Mouse (Mus musculus) heart, embryonic 12.5 days (tissue): Measurements from ENCODE around the gene Adck1. TPM values are rescaled to one million over a fixed set of nuclear protein-coding genes. Genes with fewer than 3 reads are reported as not detected.

ENCODE experiments used
- ATAC-seq: fragments of 200-750 bp; cut with Nextera tagmentation; 2 replicates; pipeline ENCODE4 v1.8.0; 2017; ENCODE audit warnings: moderate TSS enrichment, moderate library complexity; ENCODE audit not compliant: insufficient number of reproducible peaks, low FRiP score
- H3K27ac ChIP-seq: fragments of 300-500 bp; sonication (generic); 2 replicates; pipeline ENCODE4 v1.5.1; 2016; ENCODE audit warnings: mild to moderate bottlenecking, moderate library complexity; ENCODE audit not compliant: poor library complexity, severe bottlenecking
- H3K27me3 ChIP-seq: fragments of 300-500 bp; sonication (generic); replicated peaks from 2 replicates; pipeline ENCODE4 v1.6.1; 2016; ENCODE audit warnings: mild to moderate bottlenecking, moderate library complexity
- H3K36me3 ChIP-seq: fragments of 300-500 bp; sonication (generic); 2 replicates; pipeline ENCODE4 v1.6.1; 2016; ENCODE audit warnings: mild to moderate bottlenecking, moderate library complexity
- H3K4me1 ChIP-seq: fragments of 300-500 bp; sonication (generic); replicated peaks from 2 replicates; pipeline ENCODE4 v1.6.1; 2016; ENCODE audit warnings: mild to moderate bottlenecking
- H3K4me2 ChIP-seq: fragments of 300-500 bp; sonication (generic); 2 replicates; pipeline ENCODE4 v1.6.1; 2016; ENCODE audit warnings: mild to moderate bottlenecking, moderate library complexity
- H3K4me3 ChIP-seq: fragments of 300-500 bp; sonication (generic); 2 replicates; pipeline ENCODE4 v1.5.1; 2016; ENCODE audit warnings: mild to moderate bottlenecking
- H3K9ac ChIP-seq: fragments of 300-500 bp; sonication (generic); 2 replicates; pipeline ENCODE4 v1.6.1; 2016; ENCODE audit warnings: mild to moderate bottlenecking, moderate library complexity
- H3K9me3 ChIP-seq: fragments of 300-500 bp; sonication (generic); replicated peaks from 2 replicates; pipeline ENCODE4 v1.6.1; 2016; ENCODE audit warnings: mild to moderate bottlenecking, moderate library complexity
- WGBS: fragments of 180-500 bp; shearing (Covaris S2); methylation state at CpG from one replicate; pipeline ENCODE4 v1.1.7; 2016; 5-methylcytosine and 5-hydroxymethylcytosine counted together
- polyA plus RNA-seq: library from polyadenylated mRNA; unstranded; fragments of >200 nt; fragmentation: Nextera tagmentation; extraction: Ambion mirVana; gene quantifications from 2 replicates; pipeline ENCODE4 v1.2.1, GENCODE M21; 2016

Adck1 gene
- polyA plus RNA-seq, 1 experiment from 2014 or later, result 17.2 TPM

DNA sequence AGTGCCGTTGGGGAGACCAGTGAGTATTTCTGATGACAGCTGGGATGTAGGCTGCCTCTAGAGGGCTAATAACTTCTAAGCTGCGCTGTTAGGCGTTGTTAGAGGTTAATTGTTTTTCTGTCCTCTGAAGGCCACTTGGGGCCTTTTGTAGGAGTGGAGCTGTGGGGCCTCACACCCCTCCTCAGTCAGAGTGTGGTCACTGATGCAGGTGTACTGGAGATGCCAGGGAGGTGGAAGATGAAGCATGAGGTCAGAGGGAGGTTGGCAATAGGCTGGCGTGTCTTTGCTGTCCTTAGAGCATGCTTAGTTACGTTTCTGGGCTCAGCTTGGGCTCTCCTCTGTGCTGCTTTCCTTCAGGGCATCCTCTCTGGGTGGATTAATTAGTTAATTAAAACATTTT lies 11.7 kb downstream of the Adck1 start:
- H3K36me3 ChIP-seq, result peaks cover 13% of the 10 kb centered on the region
- H3K9me3 ChIP-seq, result no peaks in the 10 kb centered on the region
- WGBS, result 82% methylated on average over 5 of the region's 5 CpGs
- ATAC-seq, result no peak
- no peaks in the 10 kb centered on the region for H3K27me3 ChIP-seq
- H3K4me1 ChIP-seq, result 0 out of 2 replicates have a peak, but pooled peaks cover 3% of the 10 kb centered on the region
- no peak overlapping the region for H3K4me2 ChIP-seq
- no peak overlapping the region for H3K9ac ChIP-seq
- H3K27ac ChIP-seq, result no peak overlapping the region
- no peak overlapping the region for H3K4me3 ChIP-seq

DNA sequence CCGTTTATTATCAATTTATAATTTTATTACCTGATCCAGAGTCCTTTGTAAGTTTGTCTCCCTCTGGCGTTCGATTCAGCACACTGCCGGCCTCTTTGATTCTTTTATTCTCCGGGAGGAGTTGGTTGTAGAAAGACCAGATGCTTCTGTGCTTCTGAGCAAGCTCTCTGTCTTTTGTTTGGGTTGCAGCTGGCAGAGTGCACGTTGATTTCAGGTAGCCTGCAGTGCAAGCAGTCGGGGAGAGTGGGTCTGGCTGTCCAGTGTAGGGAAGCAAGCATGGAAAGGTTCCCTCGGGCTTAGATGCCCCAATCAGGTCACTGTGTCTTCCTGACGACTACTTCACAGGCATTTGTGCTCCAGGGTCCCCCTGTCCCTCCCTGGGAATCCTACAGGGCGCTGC lies 16.5 kb downstream of the Adck1 start:
- no peaks in the 10 kb centered on the region for H3K4me1 ChIP-seq
- no peaks in the 10 kb centered on the region for H3K9me3 ChIP-seq
- H3K27ac ChIP-seq, result no peak overlapping the region
- peaks cover 29% of the 10 kb centered on the region for H3K36me3 ChIP-seq
- ATAC-seq, result no peak
- H3K9ac ChIP-seq, result no peak overlapping the region
- 35% methylated on average over 10 of the region's 10 CpGs for WGBS
- H3K27me3 ChIP-seq, result no peaks in the 10 kb centered on the region
- H3K4me3 ChIP-seq, result no peak overlapping the region
- H3K4me2 ChIP-seq, result no peak overlapping the region

DNA sequence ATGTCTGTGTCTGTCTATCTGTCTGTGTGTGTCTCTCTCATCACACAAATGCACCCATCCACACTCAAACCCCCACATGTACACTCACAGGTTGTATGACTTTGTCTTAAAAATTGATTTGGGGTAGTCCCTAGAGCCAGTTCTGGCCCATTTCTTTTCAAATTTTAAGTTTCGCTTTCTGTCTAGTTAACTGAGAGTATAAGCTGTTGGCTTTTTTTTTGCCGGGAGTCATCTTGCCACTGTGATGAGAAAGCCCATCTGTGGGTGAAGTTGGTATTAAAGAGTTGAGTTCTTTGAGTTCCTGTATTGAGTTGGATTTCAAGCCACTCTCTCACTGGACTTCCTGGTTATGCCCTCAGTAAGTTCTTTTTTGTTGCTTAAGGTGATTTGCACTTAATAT lies 17.9 kb downstream of the Adck1 start:
- peaks cover 30% of the 10 kb centered on the region for H3K36me3 ChIP-seq
- H3K27ac ChIP-seq, result no peak overlapping the region
- no peaks in the 10 kb centered on the region for H3K4me1 ChIP-seq
- H3K4me3 ChIP-seq, result no peak overlapping the region
- no peak overlapping the region for H3K9ac ChIP-seq
- no peak overlapping the region for H3K4me2 ChIP-seq
- H3K9me3 ChIP-seq, result no peaks in the 10 kb centered on the region
- 90% methylated on average over 2 of the region's 2 CpGs for WGBS
- no peaks in the 10 kb centered on the region for H3K27me3 ChIP-seq
- no peak for ATAC-seq

DNA sequence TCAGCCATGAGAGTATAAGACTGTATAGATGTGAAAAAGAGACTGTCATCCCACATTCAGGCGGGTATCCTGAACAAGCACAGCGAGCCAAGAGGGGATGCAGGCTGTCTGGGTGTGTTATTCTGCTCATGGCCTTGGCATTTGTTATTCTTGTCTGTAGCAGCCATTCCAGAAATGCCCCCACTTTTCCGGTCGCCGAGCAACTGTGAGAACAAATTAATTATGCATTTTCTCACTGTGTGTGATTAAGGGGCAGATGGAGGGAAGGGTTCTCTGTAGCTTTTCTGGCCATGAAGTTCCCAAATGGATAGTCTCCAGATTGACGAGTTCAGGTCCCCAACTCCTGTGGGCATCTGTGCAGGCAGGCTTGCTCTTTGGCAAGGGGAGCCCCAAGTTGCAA lies 28.5 kb downstream of the Adck1 start:
- Histone ChIP-seq H3K4me1 (no peaks in the 10 kb centered on the region), H3K36me3 (0 out of 2 replicates have a peak, but pooled peaks cover 3% of the 10 kb centered on the region), H3K9ac (no peak overlapping the region), H3K4me3 (no peak overlapping the region), H3K4me2 (no peak overlapping the region), H3K27me3 (no peaks in the 10 kb centered on the region), H3K9me3 (no peaks in the 10 kb centered on the region), H3K27ac (no peak overlapping the region)
- ATAC-seq, result no peak
- WGBS, result 82% methylated on average over 6 of the region's 6 CpGs

DNA sequence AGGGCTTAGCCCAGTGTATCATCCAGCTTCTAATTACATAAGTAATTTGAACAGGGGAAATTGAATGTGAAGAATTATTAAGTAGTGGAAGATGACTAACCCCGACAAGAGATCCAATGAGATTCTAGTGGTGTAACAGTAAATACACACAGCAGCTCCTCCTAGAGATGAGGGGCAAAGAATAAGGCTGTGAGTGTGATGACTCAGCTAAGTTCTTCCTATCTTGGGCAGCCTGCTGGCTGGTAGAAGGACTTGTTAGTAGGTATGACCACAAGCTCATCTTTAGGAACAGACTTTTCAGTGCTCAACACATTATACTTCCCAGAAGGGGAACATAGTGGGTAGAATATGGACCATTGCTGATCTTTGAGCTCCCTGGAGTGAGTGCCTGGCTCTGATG lies 38.3 kb downstream of the Adck1 start:
- peaks cover 11% of the 10 kb centered on the region for H3K36me3 ChIP-seq

DNA sequence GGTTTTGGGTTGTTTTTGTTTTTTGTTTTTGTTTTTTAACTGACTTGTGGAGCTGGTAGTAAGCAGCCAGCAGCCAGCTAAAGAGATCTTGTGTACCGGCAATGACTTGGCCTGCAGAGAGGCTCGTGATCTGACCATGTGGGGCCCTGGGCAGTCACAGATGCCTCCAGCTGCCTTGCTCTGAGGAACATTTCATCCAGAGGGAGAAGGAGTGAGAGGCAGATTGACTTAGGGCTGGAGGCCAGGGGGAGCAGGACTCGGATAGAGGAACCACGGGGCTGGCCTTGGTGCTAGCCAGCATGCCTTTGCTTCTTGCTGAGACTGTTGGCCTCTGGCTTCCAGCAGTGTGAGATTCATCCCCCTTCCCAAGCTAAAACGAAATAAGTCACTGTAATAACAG lies 43.2 kb downstream of the Adck1 start:
- 49% methylated on average over 5 of the region's 5 CpGs for WGBS
- no peak for ATAC-seq
- peaks cover 15% of the 10 kb centered on the region for H3K36me3 ChIP-seq
- no peaks in the 10 kb centered on the region for H3K9me3 ChIP-seq
- no peaks in the 10 kb centered on the region for H3K27me3 ChIP-seq
- H3K9ac ChIP-seq, result no peak overlapping the region
- H3K27ac ChIP-seq, result no peak overlapping the region
- H3K4me1 ChIP-seq, result no peaks in the 10 kb centered on the region
- H3K4me3 ChIP-seq, result no peak overlapping the region
- H3K4me2 ChIP-seq, result no peak overlapping the region

More for the DNA sequence above, 38.3 kb downstream of the Adck1 start:
- no peak for ATAC-seq
- H3K4me2 ChIP-seq, result no peak overlapping the region
- H3K9me3 ChIP-seq, result no peaks in the 10 kb centered on the region
- no peak overlapping the region for H3K4me3 ChIP-seq
- no peak overlapping the region for H3K9ac ChIP-seq
- H3K4me1 ChIP-seq, result no peaks in the 10 kb centered on the region
- H3K27ac ChIP-seq, result no peak overlapping the region
- 70% methylated on average over 1 of the region's 1 CpGs for WGBS
- H3K27me3 ChIP-seq, result no peaks in the 10 kb centered on the region

DNA sequence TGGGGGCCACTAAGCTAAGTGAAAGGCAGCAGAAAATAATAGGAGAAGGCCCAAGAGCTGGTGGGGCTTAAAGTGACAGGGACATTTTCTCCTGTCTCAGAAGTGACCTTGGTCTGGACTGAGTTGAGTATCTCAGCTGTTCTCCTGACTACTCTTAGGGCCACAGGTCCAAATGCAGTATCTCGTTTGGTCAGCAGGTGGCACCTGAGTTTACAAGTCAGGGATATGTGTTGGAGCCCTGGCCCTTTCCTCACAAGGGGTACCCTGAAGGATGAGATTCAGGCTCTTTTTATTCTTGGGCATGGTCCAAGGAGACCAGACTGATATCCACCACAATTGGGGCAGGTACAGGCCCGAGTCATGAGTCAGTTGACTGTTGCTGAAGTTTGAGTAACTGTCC lies 44.8 kb downstream of the Adck1 start:
- Histone ChIP-seq H3K36me3 (peaks cover 14% of the 10 kb centered on the region), H3K9me3 (no peaks in the 10 kb centered on the region), H3K27me3 (no peaks in the 10 kb centered on the region), H3K9ac (no peak overlapping the region), H3K27ac (no peak overlapping the region), H3K4me1 (no peaks in the 10 kb centered on the region), H3K4me2 (no peak overlapping the region), H3K4me3 (no peak overlapping the region)
- ATAC-seq, result peak; percentile 29; the same call in 1 of the 2 replicates
- WGBS, result 12% methylated on average over 2 of the region's 2 CpGs

DNA sequence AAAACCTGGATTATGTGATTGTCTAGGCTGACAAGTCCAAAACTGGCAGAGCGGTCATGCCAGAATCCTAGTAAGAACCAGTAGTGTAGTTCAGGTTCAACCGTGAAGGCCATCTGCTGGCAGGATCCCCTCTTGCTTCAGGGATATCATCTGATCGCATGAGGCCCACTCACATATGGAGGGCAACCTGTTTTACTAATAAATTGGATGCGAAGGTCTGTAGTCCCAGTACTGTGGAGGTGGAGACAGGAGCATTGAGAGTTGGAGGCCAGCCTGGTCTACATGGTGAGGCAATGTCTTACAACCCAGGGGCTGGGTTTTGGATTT lies 47.6 kb downstream of the Adck1 start:
- no peak for ATAC-seq
- no peak overlapping the region for H3K4me3 ChIP-seq
- no peaks in the 10 kb centered on the region for H3K27me3 ChIP-seq
- H3K27ac ChIP-seq, result no peak overlapping the region
- H3K4me2 ChIP-seq, result no peak overlapping the region
- 0 out of 2 replicates have a peak, but pooled peaks cover 3% of the 10 kb centered on the region for H3K9me3 ChIP-seq
- WGBS, result 89% methylated on average over 4 of the region's 4 CpGs
- H3K36me3 ChIP-seq, result peaks cover 18% of the 10 kb centered on the region
- H3K4me1 ChIP-seq, result no peaks in the 10 kb centered on the region
- no peak overlapping the region for H3K9ac ChIP-seq

DNA sequence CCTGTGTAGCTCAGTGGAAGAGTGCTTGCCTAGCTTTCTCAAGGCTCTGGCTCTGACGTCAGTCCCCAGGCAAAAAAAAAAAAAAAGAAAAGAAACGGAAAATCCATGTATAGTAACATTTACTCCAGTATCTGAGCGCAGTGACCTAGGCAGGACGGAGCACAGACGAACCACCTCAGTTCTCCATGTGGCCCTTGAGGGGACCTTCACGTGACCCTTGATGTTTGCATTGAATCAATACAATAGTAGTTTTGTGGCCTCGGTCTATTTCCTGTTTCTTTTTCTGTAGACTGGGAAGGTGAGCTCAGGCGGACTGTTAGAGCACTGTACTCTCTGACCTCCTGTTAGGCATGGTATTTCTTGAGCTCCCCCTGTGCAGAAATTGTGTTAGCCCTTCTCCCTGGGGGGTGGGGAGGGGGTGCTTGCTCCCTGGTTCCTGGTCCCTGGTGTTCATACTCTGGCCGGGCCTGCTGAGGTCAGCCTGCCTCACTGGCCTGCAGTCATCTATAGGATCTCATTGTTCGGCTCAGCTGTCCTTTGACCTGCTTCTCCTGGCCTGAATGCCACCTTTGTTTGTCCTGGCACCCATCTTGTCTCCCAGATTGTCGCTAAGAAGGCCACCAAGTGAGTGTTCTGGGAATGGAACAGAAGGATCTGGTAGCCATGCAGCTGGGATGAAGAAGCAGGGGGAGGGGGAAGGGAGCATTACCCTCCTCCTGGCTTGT lies 48.1 kb downstream of the Adck1 start:
- Histone ChIP-seq H3K9me3 (0 out of 2 replicates have a peak, but pooled peaks cover 3% of the 10 kb centered on the region), H3K4me2 (no peak overlapping the region), H3K4me1 (no peaks in the 10 kb centered on the region), H3K27ac (no peak overlapping the region), H3K36me3 (peaks cover 18% of the 10 kb centered on the region), H3K4me3 (no peak overlapping the region), H3K27me3 (no peaks in the 10 kb centered on the region), H3K9ac (no peak overlapping the region)
- no peak for ATAC-seq
- 64% methylated on average over 11 of the region's 11 CpGs for WGBS

DNA sequence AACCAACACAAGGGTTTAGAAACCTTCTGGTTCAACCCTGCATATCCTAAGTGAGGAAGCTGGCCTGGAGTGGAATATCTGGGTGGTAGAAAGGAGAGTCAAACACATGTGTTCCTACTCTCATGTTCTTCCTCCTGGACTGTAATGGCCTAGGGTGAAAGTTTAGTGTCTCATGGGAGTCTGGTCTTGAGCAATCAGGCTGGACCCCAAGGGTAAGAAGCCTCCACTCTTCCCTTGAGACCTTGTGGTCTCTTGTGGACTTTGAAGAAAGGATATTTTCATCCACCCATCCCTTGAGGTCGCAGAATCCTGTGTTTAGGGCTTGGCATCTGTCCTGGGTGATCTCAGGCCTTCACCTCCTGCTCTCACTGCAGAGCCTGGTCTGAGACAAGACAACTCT lies 52.9 kb downstream of the Adck1 start:
- Histone ChIP-seq H3K4me1 (no peaks in the 10 kb centered on the region), H3K27me3 (no peaks in the 10 kb centered on the region), H3K27ac (no peak overlapping the region), H3K4me3 (no peak overlapping the region), H3K4me2 (no peak overlapping the region), H3K9me3 (0 out of 2 replicates have a peak, but pooled peaks cover 3% of the 10 kb centered on the region), H3K36me3 (peaks cover 14% of the 10 kb centered on the region), H3K9ac (no peak overlapping the region)
- no peak for ATAC-seq
- 88% methylated on average over 1 of the region's 1 CpGs for WGBS

DNA sequence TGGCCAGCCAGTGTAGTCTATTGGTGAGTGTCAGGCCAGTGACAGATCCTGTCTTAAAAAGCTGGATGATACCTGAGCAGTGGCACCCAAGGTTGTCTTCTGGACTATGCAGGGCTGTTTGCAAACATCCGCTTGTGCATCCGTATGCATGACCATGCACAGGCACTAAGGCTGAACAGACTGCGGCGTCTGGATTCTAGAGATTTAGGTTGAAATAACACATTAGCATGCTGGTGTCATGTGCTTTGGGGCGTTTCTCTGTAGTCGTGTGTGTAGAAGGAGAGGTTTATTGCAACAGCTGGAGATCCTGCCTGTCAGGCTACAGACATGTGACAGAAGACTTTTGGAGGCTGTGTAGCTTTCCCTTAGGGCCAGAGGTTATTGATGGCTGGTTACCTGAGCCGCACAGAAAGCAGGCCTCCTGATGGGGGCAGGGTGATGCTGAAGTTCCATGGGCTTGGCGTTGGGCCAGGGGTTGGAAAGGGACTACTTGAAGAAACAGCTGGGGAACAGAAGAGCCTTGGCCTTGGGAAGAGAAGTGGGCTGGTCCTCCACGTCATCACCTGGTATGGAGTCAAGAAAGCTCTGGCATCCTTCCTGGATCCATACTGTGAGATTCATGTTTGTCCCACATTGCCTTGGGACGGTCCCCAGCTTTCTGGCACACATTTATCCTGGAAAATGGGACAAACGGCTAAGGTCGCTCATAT lies 59.7 kb downstream of the Adck1 start:
- Histone ChIP-seq H3K36me3 (no peaks in the 10 kb centered on the region), H3K4me2 (no peak overlapping the region), H3K27me3 (no peaks in the 10 kb centered on the region), H3K9me3 (no peaks in the 10 kb centered on the region), H3K4me3 (no peak overlapping the region), H3K9ac (no peak overlapping the region), H3K4me1 (peaks cover 5% of the 10 kb centered on the region), H3K27ac (no peak overlapping the region)
- WGBS, result 77% methylated on average over 12 of the region's 12 CpGs
- no peak for ATAC-seq
